Mouse (Mus musculus) forebrain, embryonic 14.5 days (tissue): Measurements from ENCODE around the gene Ckap5. TPM values are rescaled to one million over a fixed set of nuclear protein-coding genes. Genes with fewer than 3 reads are reported as not detected.
A peak's percentile ranks its signal among the peaks of the same experiment; 100 is the strongest.
"Not testable (repeated sequence)": the region's sequence is repeated elsewhere in the genome, so short reads cannot be mapped to it uniquely, and the experiment has no call there.

Experiments
- ATAC-seq: fragments of 200-750 bp; cut with Nextera tagmentation; 2 replicates; pipeline ENCODE4 v1.8.0; 2017; ENCODE audit warnings: mild to moderate bottlenecking, moderate library complexity
- DNase-seq: peaks from one replicate; pipeline ENCODE4 v3.0.0-alpha.2; 2015; ENCODE audit warnings: low spot score
- H3K27ac ChIP-seq: fragments of 300-500 bp; sonication (generic); 2 replicates; pipeline ENCODE4 v1.5.1; 2014; ENCODE audit warnings: low read depth, mild to moderate bottlenecking, control low read depth, low read length, moderate library complexity
- H3K27me3 ChIP-seq: fragments of 300-500 bp; sonication (generic); replicated peaks from 2 replicates; pipeline ENCODE4 v1.6.1; 2014; ENCODE audit warnings: low read length, control low read depth, mixed read lengths; ENCODE audit not compliant: control insufficient read depth, insufficient read depth
- H3K36me3 ChIP-seq: fragments of 300-500 bp; sonication (generic); 2 replicates; pipeline ENCODE4 v1.6.1; 2014; ENCODE audit warnings: low read length, control low read depth; ENCODE audit not compliant: control insufficient read depth, insufficient read depth
- H3K4me1 ChIP-seq: fragments of 300-500 bp; sonication (generic); 2 replicates; pipeline ENCODE4 v1.6.1; 2014; ENCODE audit warnings: antibody characterized with exemption, low read length, control low read depth; ENCODE audit not compliant: control insufficient read depth, insufficient read depth
- H3K4me2 ChIP-seq: fragments of 300-500 bp; sonication (generic); 2 replicates; pipeline ENCODE4 v1.6.1; 2014; ENCODE audit warnings: mild to moderate bottlenecking, control low read depth, low read length
- H3K4me3 ChIP-seq: fragments of 300-500 bp; sonication (generic); 2 replicates; pipeline ENCODE4 v1.5.1; 2014; ENCODE audit warnings: low read depth, low read length, control low read depth
- H3K9ac ChIP-seq: fragments of 300-500 bp; sonication (generic); 2 replicates; pipeline ENCODE4 v1.6.1; 2014; ENCODE audit warnings: mild to moderate bottlenecking, low read length, control low read depth, moderate library complexity
- H3K9me3 ChIP-seq: fragments of 300-500 bp; sonication (generic); replicated peaks from 2 replicates; pipeline ENCODE4 v1.6.1; 2016; ENCODE audit warnings: low read length, control low read depth, mixed read lengths; ENCODE audit not compliant: control insufficient read depth
- WGBS: fragments of 180-500 bp; shearing (Covaris S2); extraction: QIAGEN DNeasy Blood & Tissue Kit; methylation state at CpG from one replicate; pipeline ENCODE4 v1.1.7; 2014; 5-methylcytosine and 5-hydroxymethylcytosine counted together
- polyA plus RNA-seq: library from polyadenylated mRNA; unstranded; fragments of >200 nt; fragmentation: Nextera tagmentation; extraction: Ambion mirVana; gene quantifications from 2 replicates; pipeline ENCODE4 v1.2.1, GENCODE M21; 2014

Gene Ckap5
- 106 and 133 TPM in 2 replicates for polyA plus RNA-seq

DNA sequence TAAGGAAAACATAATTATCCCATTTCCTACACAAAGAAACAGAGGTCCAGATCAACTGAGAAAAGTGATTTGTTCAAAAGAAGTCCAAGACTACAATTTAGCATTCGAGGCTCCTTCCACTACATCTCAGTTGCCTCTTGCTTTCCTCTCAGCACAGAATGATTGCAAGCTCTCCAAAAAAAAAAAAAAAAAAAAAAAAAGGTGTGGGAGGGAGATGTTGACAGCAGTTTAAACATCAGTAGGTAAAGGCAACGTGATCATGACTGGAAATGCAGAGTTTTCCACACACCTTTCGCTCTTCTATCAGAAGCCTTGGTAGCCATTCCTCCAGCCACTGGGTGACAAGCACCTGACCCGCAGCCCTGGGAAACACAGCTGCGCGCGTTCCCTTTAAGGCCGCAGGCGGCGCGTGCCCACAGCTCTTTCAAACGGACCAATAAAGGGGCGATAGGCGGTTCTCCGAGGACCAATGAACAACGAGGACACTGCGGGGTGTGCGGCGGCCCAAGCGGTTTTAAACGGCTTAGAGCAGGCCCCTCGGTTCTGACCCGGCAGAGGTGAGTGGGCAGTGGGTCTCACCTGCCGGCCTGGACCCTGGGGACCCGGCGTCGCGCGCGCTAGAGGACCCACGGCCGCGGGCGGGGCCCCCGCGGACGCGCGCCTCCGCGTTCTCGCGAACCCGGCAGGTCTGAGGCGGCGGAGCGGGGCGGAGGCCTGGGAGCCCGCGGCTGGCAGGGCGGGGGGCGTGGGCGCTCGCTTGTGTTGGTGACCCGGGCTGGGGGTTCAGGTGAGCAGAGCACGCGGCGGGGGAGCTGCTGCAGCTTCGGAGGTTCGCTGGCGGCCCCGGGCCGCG lies at the start of gene Ckap5:
TSS of gene Ckap5 (plus strand) at position 469 of the 853 bp plus-strand sequence.
- peak within 1 kb of the TSS; percentile 95 for H3K9ac ChIP-seq
- no peaks in the 10 kb centered on the region for H3K27me3 ChIP-seq
- H3K4me1 ChIP-seq: peaks cover 2% of the 10 kb centered on the region; the same call in 1 of the 2 replicates
- peak within 1 kb of the TSS; percentile 94 for H3K4me3 ChIP-seq
- H3K9me3 ChIP-seq: no peaks in the 10 kb centered on the region
- H3K4me2 ChIP-seq: peak within 1 kb of the TSS; percentile 72
- ATAC-seq (peak; percentile 100), DNase-seq (peak; percentile 97)
- peaks cover 7% of the 10 kb centered on the region; the same call in 1 of the 2 replicates for H3K36me3 ChIP-seq
- H3K27ac ChIP-seq: peak within 1 kb of the TSS; percentile 88
- 1% methylated on average over 53 of the region's 64 CpGs for WGBS

DNA sequence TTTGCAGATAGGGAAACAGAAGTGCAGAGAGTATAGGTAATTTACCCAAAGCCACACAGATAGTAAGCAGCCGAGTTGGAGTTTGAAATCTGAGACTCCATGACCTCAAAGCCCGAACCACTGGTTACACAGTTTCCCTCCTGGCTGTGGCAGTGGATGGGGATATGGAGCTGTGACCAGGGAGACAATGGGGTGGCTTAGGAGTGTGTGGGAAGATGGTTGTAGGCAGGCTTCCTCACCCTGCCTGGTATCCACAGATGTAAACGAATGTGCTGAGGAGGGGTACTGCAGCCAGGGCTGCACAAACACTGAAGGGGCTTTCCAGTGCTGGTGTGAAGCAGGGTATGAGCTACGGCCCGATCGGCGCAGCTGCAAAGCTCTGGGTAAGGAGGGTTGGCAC lies 49.7 kb upstream of the Ckap5 start:
- no peak overlapping the region for H3K4me2 ChIP-seq
- no peaks in the 10 kb centered on the region for H3K27me3 ChIP-seq
- no peak for ATAC-seq
- H3K4me3 ChIP-seq: no peak overlapping the region
- no peak overlapping the region for H3K27ac ChIP-seq
- 92% methylated on average over 7 of the region's 7 CpGs for WGBS
- H3K4me1 ChIP-seq: no peaks in the 10 kb centered on the region
- H3K9me3 ChIP-seq: no peaks in the 10 kb centered on the region
- no peak overlapping the region for H3K9ac ChIP-seq
- no peak for DNase-seq
- peaks cover 68% of the 10 kb centered on the region for H3K36me3 ChIP-seq

DNA sequence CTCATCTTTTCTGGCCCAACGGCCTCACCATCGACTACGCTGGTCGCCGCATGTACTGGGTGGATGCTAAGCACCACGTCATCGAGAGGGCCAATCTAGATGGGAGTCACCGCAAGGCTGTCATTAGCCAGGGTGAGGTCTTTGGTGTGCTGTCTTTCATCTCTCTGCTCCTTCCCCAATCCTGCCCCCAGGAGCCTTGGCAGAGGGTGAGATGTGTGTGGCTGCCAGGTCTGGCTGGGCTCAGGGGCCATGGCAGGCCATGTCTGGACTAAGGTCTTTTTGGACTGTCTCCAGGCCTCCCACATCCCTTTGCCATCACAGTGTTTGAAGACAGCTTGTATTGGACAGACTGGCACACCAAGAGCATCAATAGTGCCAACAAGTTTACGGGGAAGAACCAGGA lies 46.2 kb upstream of the Ckap5 start:
- DNase-seq: no peak
- Histone ChIP-seq H3K4me3 (no peak overlapping the region), H3K27ac (no peak overlapping the region), H3K36me3 (peaks cover 62% of the 10 kb centered on the region), H3K9ac (no peak overlapping the region), H3K27me3 (no peaks in the 10 kb centered on the region), H3K9me3 (no peaks in the 10 kb centered on the region), H3K4me1 (no peaks in the 10 kb centered on the region), H3K4me2 (no peak overlapping the region)
- 85% methylated on average over 9 of the region's 9 CpGs for WGBS
- ATAC-seq: peak; percentile 13; the same call in 1 of the 2 replicates

DNA sequence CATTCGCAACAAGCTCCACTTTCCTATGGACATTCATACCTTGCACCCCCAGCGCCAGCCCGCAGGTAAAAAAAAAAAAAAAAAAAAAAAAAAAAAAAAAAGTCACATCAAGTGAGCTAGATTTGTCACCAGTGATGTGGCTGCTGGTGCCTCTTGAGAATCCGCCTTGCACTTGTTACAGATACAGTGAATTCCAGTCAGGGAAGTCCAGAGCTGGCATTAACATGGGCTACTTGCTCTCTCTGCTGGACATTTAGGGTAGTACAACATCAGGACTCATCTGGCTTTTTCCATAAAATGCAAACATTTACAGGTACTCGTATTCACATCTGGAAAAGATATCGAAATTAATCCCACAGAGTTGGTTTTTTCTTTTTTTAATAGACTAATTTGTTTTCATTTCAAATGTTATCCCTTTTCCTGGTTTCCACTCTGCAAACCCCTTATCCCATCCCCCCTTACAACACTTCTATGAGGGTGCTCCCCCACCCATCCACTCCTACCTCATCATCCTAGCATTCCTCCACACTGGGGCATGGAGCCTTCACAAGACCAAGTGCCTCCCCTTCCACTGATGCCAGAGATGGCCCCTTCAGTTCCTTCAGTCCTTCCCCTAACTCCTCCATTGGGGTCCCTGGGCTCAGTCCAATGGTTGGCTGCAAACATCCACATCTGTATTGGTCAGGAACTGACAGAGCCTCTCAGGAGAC lies 45.6 kb upstream of the Ckap5 start:
- Histone ChIP-seq H3K27ac (no peak overlapping the region), H3K4me2 (no peak overlapping the region), H3K27me3 (no peaks in the 10 kb centered on the region), H3K4me1 (no peaks in the 10 kb centered on the region), H3K4me3 (no peak overlapping the region), H3K9ac (no peak overlapping the region), H3K9me3 (no peaks in the 10 kb centered on the region), H3K36me3 (peaks cover 62% of the 10 kb centered on the region)
- 65% methylated on average over 6 of the region's 6 CpGs for WGBS
- ATAC-seq (peak; percentile 78; the same call in 1 of the 2 replicates), DNase-seq (peak; percentile 92)

DNA sequence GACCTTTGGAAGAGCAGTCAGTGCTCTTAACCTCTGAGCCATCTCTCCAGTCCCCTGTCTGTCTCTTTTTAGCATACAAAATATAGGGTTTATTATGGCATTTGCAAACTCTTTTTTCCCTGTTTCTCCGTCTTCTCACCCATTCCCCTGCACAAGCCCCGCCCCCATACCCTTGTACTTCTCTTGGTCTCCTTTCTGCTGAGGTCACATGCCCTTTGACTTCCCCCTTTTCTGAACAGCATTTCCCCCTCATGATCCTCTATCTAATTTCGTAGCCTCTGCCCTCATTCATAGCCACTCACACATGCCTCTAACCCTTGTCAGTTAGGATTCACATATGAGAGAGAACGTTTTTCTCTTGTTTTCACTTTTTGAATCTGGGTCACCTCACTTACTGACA lies 41.9 kb upstream of the Ckap5 start:
- no peak for ATAC-seq
- no peaks in the 10 kb centered on the region for H3K4me1 ChIP-seq
- no peak overlapping the region for H3K4me2 ChIP-seq
- no peak overlapping the region for H3K9ac ChIP-seq
- no peak for DNase-seq
- no peaks in the 10 kb centered on the region for H3K9me3 ChIP-seq
- no peak overlapping the region for H3K27ac ChIP-seq
- 83% methylated on average over 4 of the region's 4 CpGs for WGBS
- peaks cover 61% of the 10 kb centered on the region for H3K36me3 ChIP-seq
- H3K27me3 ChIP-seq: no peaks in the 10 kb centered on the region
- H3K4me3 ChIP-seq: no peak overlapping the region

DNA sequence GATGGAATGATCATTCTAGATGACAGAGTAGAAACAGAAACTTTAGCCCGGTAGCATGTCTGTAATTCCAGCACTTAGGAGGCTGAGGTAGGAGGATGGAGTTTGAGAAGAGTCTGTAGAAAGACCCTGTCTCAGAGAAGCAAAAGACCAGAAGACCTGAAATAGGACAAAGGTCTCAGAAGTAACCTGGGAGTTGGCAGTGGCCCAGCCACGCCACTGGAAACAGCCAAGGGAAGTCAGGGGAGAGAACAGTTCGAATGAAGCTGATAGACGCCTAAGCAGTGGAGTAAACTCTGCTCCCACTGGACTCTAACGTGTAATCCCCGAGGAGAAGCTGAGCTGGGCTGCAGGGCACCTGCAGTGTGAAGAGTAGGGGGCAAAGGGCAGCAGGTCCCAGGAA lies 41.3 kb upstream of the Ckap5 start:
- ATAC-seq: no peak
- H3K4me3 ChIP-seq: no peak overlapping the region
- no peaks in the 10 kb centered on the region for H3K9me3 ChIP-seq
- 87% methylated on average over 6 of the region's 6 CpGs for WGBS
- H3K9ac ChIP-seq: no peak overlapping the region
- peaks cover 65% of the 10 kb centered on the region for H3K36me3 ChIP-seq
- H3K4me2 ChIP-seq: no peak overlapping the region
- H3K4me1 ChIP-seq: no peaks in the 10 kb centered on the region
- no peak for DNase-seq
- H3K27me3 ChIP-seq: no peaks in the 10 kb centered on the region
- no peak overlapping the region for H3K27ac ChIP-seq

DNA sequence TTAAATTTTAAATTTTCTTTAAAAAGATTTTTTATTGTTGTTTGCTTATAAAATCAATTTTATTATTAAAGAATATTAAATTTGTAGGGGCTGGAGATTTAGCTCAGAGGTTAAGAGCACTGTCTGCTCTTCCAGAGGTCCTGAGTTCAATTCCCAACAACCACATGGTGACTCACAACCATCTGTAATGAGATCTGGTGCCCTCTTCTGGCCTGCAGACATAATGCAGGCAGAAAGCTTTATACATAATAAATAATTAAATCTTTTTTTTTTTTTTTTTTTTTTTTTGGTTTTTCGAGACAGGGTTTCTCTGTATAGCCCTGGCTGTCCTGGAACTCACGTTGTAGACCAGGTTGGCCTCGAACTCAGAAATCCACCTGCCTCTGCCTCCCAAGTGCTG lies 39.3 kb upstream of the Ckap5 start:
- H3K36me3 ChIP-seq: peaks cover 74% of the 10 kb centered on the region
- H3K4me3 ChIP-seq, DNase-seq, H3K27ac ChIP-seq, H3K4me1 ChIP-seq, H3K27me3 ChIP-seq, H3K4me2 ChIP-seq, ATAC-seq, H3K9ac ChIP-seq, H3K9me3 ChIP-seq: not testable (repeated sequence)
- 65% methylated on average over 3 of the region's 3 CpGs for WGBS

DNA sequence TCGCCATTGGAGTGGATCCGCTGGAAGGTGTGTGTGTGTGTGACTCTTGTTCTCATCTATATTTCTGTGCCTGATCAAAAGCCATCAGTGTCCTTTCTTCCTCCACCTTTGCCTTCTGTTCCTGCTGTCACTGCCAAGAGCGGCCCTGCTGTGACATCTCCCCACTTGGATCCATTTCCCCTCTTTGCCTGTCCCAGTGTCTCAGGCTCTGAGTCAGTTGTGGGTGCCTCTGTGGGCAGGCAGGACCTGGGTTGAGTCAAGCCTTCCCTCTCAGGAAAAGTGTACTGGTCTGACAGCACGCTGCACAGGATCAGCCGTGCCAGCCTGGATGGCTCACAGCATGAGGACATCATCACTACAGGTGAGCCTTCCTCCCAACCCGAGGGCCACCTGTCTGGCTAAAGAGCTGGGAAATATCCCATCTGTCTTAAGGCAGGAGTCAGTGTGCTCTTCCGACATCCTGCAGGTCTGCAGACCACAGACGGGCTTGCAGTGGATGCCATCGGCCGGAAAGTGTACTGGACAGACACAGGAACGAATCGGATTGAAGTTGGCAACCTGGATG lies 34.4 kb upstream of the Ckap5 start:
- no peak overlapping the region for H3K4me2 ChIP-seq
- no peak overlapping the region for H3K9ac ChIP-seq
- ATAC-seq: no peak
- no peak overlapping the region for H3K27ac ChIP-seq
- WGBS: 94% methylated on average over 12 of the region's 12 CpGs
- H3K36me3 ChIP-seq: peaks cover 81% of the 10 kb centered on the region
- no peak overlapping the region for H3K4me3 ChIP-seq
- no peak for DNase-seq
- H3K27me3 ChIP-seq: no peaks in the 10 kb centered on the region
- H3K4me1 ChIP-seq: no peaks in the 10 kb centered on the region
- H3K9me3 ChIP-seq: no peaks in the 10 kb centered on the region
